Mouse (Mus musculus): Measurements from ENCODE around the gene Ahctf1.

Gene Ahctf1

GRCm38 (mm10) chr1:179713367-179713766 is 90.1 kb downstream of the Ahctf1 start:
- no peak for DNase-seq (ENCODE audit: low read depth)

GRCm38 (mm10) chr1:179712658-179713057 is 90.8 kb downstream of the Ahctf1 start:
- DNase-seq (ENCODE audit: low read depth) = no peak

- DNase-seq (ENCODE audit: low read depth) = no peak
These were observed 92.7 kb downstream of the Ahctf1 start for GRCm38 (mm10) chr1:179710739-179711138.

GRCm38 (mm10) chr1:179709390-179709789 is 94.1 kb downstream of the Ahctf1 start:
- DNase-seq (ENCODE audit: low read depth) = no peak

- DNase-seq (ENCODE audit: low read depth) = no peak
These were observed 98.3 kb downstream of the Ahctf1 start for GRCm38 (mm10) chr1:179705154-179705553.

GRCm38 (mm10) chr1:179704150-179704549 is 99.3 kb downstream of the Ahctf1 start:
- no peak for DNase-seq (ENCODE audit: low read depth)
